Mouse (Mus musculus) lung, adult 2 months (tissue): ENCODE measurements around the gene St7l.

Source experiments
- CTCF ChIP-seq: fragments of 200-500 bp; IDR thresholded peaks from 2 replicates; pipeline ENCODE4 v1.5.1; 2011; ENCODE audit warnings: mild to moderate bottlenecking, low read length, control low read depth; ENCODE audit not compliant: insufficient read depth
- POLR2A ChIP-seq: fragments of 200-500 bp; IDR thresholded peaks from 2 replicates; pipeline ENCODE4 v1.6.1; 2011; ENCODE audit warnings: low read depth, mild to moderate bottlenecking, control low read depth, low read length, borderline replicate concordance; ENCODE audit errors: extremely low read depth

GRCm38 (mm10) chr3:104841049-104841448 lies 22.8 kb upstream of the St7l start:
- TF ChIP-seq CTCF (no peak), POLR2A (no peak)
